Mouse (Mus musculus): Measurements from ENCODE around the gene Abcb4. TPM values are rescaled to one million over a fixed set of nuclear protein-coding genes. Genes with fewer than 3 reads are reported as not detected.
"Not testable (repeated sequence)": the region's sequence is repeated elsewhere in the genome, so short reads cannot be mapped to it uniquely, and the experiment has no call there.

Abcb4 gene
- total RNA-seq (2021): 1 to 10 TPM; 4.4 to 5.7 TPM

DNA sequence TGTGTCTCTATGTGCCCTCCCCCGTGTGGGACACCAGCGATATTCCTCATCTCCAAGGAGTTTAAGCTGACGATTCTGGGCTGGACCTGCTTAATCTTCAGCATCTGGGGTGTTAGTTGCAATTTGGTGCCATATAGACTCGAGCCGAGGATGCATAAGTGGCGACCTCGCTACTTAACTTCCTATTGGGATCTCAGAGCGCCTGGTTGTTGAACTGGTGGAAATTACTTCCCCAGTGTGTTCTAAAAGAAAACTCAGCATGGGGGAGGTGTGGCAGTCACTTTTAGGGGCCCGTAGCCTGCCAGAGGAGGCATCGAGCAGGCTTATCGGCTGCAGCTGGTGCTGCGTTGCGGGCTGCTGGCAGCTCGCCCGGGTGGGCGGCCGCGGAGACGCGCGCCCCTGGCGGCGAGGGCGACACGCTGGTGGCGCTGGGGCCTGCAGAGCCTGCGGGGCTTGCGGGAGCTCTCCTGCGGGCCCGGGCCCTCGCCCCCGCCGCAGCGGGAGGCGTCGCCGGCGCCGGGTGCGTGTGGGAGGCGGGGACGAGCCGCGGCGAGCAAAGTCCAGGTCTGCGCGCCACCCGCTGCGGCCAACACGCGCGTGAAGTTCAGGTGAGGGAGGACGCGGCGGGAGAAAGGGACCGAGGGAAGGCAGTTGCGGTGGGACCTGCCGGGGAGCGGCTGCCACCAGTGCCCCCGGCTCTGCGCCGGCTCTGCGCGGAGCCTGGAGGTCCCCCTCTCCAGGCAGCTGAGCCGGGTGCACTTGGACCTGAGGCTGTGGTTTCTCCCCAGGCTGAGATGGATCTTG lies at the start of gene Abcb4:
Gene Abcb4, plus strand, starts transcription at position 418 of the 804 bp plus-strand sequence.
- peak; percentile 59 to 60 for DNase-seq (ENCODE audit: extremely low spot score in 1 of 2, low spot score in 1 of 2)

DNA sequence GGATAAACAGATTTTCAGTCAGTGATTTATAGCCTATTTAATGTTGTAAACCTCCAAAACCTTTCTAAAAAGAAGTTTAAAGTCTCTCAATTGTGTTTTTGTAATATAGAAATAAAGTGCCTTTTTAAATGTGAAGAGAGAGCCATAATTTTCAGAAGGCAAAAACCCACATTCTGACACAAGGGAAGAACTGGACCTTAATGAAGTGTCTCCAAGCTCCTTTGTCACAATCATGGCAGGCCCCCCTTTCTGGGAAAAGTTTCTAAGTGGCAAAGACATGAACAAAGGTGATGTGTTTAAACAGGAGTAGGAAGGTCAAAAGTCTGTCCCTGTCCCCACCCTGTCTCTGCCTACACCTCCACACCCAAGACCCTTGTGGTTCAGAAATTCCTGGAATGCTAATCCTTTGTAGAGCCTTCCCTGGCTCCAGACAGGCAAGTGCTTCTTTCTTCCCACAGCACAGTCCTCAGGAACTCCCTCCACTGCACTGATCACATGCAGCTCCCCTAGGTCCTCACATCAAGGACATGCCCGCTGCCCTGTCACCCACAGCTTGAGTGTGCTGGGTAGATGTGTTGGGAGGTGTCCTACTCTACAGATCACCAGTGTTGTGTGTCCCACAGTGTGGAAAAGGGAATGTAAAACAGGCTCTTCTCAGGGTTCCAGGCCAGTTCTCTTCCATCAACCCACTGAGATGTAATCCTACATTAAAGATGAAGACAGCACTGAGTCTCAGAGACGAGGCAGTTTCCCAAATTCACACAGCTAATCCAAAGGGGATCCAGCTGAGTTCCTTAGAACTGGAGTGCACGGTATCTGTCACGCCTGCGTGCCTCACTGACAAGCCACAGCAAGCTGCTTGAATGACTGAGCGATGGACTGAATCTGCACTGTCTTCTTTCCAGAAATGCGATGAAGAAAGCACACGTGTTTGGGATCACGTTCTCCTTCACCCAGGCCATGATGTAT lies 44.6 kb upstream of the Abcb4 start:
- not testable (repeated sequence) for DNase-seq (ENCODE audit: extremely low spot score in 1 of 2, low spot score in 1 of 2)

DNA sequence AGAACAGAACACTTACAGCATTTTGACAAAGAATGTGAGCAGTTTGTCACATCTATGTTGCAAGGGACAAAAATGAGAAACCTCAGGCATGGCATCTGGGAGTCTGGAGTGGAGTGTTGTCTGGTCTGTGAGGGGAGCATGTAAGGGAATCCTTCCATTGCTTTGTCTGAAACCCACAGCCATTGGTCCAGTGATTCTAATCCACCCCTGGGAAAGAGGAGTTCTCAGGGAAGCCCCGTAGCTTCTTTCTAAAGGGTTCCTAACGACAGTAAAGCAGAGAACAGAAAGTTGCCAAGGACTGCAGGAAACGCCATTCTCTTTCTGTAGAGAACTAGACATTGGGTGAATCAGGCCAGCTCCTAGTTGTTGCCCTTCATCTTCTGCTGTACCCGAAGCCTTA lies 42.7 kb upstream of the Abcb4 start:
- DNase-seq (ENCODE audit: extremely low spot score in 1 of 2, low spot score in 1 of 2): no peak

DNA sequence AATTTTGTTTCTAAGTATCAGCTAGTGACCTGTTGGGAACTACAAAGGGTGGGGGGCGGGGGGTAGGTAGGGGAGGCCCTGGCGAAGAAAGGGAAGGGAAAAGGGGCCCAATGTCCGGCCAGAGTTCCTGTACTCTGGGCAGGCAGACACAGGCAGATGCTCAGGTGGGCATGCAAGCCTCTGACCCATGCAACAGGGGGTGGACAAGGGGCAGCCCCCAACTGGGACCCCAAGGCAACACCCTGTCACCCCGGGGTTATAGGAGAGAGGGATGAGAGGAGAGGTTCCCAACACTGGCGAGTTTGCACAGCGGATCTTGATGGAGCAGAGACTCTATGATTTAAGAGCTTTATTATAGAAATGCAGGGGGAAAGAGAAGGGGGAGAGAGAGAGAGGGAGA lies 36.3 kb upstream of the Abcb4 start:
- no peak for DNase-seq (ENCODE audit: extremely low spot score in 1 of 2, low spot score in 1 of 2)

DNA sequence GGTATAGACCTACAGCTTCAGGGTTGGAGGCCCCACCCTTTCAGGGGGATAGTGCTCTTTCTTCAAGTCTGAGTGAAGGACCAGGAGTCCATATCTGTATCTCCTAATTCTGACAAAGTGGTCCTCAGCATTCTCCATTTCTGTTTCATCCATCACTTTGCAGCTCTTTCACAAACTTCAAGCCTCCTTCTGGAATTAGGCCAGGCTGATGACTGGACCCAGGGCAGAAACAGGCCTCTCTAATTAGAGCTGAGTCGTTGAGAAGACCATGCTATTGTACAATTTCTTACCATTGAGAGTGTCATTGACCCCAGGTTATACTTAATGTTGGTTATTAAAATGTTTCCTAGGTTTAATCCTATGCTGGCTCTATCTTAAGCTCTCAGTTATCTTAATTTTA lies 31.7 kb upstream of the Abcb4 start:
- no peak for DNase-seq (ENCODE audit: extremely low spot score in 1 of 2, low spot score in 1 of 2)

DNA sequence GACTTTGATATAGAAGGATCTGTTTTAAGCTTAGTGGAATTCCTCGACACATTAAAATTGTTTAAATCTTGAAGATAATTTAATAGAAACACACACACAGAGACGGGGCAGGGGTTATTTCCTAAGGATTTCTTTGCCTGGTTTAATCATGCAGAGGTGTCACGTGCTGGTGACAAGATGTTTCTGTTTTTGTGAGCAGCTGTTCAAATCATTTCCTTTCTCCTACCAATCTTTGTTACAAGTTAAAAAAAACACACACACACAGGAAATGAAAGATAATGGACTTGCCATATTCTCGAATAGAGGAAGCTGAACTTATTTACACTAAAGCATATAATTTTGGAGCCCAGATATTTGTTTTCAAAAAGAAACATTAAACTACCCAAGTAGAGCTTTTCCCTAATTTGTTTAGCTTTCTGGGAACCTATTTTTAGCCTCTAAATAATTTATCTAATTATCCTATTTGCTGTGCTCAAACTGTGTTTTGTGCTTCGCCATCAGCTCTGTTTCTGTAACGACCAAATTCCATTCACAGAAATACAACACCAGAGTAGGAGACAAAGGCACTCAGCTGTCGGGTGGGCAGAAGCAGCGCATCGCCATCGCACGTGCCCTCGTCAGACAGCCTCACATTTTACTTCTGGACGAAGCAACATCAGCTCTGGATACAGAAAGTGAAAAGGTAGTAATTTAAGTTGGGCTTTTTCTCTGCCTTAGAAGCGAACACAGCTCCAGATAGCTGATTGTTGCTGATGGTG lies 29.8 kb upstream of the Abcb4 start:
- DNase-seq (ENCODE audit: extremely low spot score in 1 of 2, low spot score in 1 of 2): no peak

DNA sequence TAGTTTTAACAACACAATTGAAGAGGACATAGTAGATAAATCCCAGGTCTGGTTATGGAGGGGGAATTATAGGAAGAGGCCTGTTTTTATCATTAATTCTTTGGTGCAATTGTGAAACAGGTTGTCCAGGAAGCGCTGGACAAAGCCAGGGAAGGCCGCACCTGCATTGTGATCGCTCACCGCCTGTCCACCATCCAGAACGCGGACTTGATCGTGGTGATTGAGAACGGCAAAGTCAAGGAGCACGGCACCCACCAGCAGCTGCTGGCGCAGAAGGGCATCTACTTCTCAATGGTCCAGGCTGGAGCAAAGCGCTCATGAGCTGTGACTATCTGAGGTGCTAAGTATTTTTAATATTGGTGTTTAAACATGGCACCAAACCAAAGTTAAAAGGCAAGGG lies 27.9 kb upstream of the Abcb4 start:
- DNase-seq (ENCODE audit: extremely low spot score in 1 of 2, low spot score in 1 of 2): not testable (repeated sequence)

DNA sequence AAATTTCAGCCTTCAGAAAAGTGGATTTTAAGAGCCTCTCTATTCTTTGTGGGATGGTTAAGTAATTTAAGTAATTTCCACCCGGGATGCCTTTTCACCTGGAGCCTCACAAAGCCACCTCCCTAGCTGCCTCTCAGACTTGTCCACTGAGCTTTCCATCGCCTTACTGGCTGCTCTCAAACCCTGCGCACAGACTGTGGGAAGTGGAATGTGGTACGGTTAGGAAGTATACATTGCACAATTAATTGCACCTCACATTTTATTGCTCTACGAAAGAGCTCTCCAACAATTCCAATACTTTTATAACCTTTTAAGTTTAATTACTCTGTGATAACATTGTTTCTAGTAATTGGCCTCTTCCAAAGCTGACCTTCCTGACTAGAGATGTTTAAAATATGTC lies 27.2 kb upstream of the Abcb4 start:
- DNase-seq (ENCODE audit: extremely low spot score in 1 of 2, low spot score in 1 of 2): no peak

DNA sequence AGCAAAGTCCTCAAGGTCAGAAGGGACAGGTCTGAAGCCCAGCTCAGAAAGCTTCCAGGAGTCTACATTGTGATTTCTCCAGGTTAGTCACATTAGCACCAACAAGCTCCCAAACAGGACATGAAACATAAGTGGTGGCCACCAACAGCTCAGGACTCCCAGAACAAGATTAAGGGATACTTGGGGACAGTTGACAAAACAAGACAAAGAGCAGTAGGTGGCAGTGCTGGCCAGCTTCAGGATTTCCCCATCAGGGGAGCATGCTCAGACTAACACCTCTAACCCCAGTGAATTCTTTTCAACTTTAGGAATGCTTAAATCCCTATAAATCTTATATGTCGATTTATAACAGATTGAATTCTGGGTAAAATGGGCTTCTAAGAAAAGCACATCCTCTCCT lies 25.5 kb upstream of the Abcb4 start:
- DNase-seq (ENCODE audit: extremely low spot score in 1 of 2, low spot score in 1 of 2): peak in 1 of 2 experiments; percentile 7

DNA sequence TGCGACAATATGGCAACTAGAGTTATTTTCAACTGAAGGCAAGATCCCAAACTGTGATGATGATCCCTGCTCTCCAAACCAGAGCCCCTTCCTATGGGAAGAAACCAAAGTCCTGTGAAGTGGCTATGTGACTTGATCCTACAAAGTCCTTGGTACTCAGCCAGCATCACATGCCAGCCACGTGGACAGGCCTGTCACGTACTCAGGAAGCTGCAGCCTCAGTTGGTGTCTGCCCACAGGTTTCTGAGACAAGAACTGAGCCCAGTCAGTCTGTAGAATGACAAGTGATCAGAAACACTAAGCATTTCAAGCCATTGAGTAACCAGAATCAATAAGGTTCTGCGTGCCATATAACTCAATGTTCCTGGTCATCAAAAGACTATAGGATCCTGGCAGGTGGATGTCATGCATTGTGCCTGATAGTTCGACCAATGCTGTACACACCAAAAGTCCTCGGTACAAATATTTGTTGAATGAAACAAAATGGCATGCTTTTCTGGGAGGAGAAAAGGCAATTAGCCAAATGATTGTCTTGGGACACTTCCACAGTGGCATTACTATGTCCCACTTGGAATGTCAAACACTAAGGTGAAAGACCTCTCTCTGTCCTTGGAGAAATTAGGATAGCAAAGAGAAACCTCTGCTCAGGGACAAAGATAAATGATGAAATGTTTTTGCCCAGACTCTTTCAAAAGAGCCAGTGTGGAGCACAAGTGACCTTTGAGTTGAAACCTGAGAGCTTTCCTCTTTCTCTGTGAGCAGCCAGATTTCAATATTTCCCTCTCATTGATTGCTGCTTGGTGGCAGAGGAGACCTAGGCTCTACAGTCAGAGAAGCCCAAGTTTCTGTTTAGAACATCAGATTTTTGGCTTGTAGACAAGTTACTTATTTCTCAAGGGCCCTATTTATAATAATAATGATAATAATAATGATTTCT lies 20.3 kb upstream of the Abcb4 start:
- DNase-seq (ENCODE audit: extremely low spot score in 1 of 2, low spot score in 1 of 2): no peak

DNA sequence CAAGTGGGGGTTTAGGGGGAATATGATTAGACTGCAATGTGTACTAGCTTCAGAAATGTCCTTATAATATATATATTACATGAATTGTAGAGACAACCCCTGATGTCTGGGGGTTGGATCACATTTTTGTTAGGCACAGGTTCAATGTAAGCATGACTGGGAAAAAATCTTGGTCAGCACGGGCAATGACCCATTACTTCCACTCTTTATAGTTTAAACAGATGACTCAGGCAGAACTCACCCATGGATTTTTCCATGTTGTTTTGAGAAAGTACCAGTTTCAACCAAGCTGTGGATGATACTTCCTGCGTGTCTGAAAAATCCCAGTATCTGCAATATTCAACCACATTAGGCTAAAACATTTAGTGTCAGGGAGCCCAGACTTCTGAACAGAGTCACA lies 16.4 kb upstream of the Abcb4 start:
- no peak for DNase-seq (ENCODE audit: extremely low spot score in 1 of 2, low spot score in 1 of 2)

DNA sequence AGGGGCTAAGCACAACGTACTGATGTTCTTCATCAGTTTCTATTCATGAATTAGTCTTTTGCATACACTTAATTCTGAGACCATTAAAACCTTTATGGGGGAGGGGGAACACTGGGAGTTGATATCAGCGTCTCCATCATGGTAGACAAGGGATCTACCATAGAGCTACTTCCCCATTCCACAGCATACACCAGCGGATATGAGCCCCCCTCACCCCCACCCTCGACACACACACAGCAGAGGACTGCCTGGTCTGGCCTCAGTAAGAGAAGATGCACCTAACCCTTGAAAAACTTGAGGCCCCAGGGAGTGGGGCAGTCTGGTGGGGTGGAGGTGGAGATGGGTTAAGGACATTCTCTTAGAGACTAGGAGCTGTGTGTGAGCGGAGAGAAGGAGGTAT lies 15.7 kb upstream of the Abcb4 start:
- no peak for DNase-seq (ENCODE audit: extremely low spot score in 1 of 2, low spot score in 1 of 2)

DNA sequence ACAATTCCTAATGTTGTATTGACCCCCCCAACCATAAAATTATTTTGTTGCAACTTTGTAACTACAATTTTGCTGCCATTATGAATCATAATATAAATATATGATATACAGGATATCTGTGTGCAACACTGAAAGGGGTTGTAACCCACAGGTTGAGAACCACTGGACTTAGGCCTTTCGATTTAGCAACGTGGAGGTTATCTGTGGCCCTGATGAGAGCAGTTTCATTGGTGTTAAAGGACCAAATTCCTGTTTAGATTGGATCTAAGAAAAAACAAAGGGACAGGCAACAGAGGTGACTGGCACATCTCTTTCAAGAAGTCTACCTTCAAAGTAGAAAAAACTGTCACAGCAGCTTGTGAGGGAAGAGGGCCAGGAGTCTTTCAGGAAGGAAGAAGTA lies 7.7 kb upstream of the Abcb4 start:
- DNase-seq (ENCODE audit: extremely low spot score in 1 of 2, low spot score in 1 of 2): no peak

DNA sequence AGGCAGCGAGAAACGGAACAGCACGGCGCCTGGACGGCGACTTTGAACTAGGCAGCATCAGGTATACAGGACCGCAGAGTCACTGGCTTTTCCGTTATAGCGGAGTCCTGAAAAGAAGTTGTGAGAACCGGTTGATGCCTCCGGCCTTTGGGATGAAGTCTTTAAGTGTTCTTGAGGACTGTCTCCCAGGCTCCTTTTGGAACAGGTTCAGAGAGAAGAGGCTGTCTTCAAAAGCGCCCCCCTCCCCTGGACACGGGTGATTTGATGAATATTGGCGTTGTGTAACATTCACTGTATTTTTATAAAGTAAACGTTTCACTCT lies 548 bp downstream of the Abcb4 start:
- peak in 1 of 2 experiments; percentile 16 for DNase-seq (ENCODE audit: extremely low spot score in 1 of 2, low spot score in 1 of 2)

DNA sequence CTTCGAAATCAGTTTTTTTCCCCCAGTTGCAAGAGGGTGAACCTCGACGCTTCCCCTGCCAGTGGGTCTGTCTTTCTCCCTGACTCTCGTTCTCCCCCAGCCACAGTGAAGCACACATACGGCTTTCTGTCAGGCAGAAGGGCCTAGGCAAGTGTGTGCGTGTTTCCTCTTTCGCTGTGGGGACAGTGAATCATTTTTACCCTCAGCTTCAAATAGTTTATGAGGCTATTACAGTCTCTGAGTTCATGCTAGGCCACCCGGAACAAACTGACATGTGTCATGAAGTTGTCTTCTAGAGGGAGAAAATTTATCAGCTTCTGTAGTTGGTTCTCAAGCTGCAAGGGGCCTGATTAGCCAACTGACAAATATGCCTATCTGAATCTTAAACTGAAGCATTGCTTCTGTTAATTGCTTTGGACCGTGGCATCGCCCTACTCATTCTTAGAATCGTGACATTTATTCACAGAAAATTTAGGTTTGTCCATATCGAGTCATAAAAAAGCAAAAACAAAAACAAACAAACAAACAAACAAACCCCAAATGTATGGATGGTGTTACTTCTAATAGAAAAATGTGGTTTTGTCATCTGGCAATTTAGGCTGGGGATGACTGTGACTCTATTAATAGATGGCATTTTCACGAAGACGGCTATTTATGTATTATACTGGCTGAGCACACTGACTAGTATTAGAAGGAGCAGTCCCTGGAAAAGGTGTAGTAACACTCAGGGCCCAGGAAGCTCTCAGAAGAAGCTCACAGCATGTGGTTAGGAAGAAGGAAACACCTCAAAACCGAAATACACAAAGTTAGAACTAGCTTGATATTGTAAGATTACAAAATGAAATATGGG lies 1.3 kb downstream of the Abcb4 start:
- no peak for DNase-seq (ENCODE audit: extremely low spot score in 1 of 2, low spot score in 1 of 2)

DNA sequence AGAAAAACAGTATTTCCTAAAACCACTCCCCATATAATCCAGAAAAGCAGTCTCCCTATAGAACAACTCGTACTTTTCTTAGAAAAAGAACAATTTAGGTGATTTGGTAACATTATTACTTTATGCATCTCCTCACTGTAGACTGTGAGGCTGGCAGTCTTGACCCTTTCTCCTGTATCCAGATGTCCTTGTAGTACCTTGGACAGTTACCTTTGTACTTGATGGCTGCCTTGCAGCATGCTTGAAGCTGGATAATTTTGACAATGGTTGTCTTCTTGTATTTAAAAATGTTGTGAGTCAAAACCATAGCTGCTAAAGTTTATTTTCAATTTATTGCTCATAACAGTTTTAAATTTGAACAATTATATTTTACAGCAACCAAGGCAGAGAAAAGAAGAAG lies 2.7 kb downstream of the Abcb4 start:
- DNase-seq (ENCODE audit: extremely low spot score in 1 of 2, low spot score in 1 of 2): no peak

DNA sequence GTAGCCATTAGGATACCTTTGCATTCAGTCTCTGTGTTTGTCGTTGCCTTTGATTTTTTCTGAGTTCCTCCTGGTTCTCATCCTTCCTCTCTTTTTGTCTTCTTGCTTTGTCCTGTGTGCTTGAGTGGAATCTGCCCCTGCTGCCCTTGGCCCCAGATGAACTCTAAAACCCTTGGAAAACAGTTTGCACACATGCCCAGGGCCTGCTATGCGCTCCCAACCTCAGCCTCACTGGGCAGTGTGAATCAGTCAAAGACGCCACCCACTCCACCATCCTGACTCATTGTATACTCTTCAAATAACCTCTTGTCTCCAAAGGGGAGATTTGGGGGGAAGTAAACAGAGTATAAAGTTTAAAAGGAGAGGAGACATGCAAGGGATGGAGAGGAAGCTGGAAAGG lies 4.7 kb downstream of the Abcb4 start:
- no peak for DNase-seq (ENCODE audit: extremely low spot score in 1 of 2, low spot score in 1 of 2)

DNA sequence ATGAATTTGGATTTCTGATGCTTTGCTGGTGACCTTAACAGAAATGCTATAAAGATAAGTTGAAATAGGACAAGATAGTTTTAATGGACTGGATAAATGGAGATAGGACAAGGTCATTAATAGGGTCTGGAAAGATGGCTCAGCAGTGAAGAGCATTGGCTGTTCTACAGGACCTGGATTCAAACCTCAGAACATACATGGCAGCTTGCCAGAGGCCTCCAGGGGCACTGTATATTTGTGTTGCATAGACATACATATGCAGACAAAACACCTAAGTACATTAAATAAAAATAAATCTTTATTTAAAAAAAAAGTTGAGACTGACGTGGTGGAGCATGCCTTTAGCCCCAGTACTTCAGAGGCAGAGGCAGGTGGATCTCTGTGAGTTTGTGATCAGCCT lies 7.5 kb downstream of the Abcb4 start:
- DNase-seq (ENCODE audit: extremely low spot score in 1 of 2, low spot score in 1 of 2): no peak
